Mouse (Mus musculus) B cell, adult 2 months (primary cell): Measurements from ENCODE around the gene Gm20425.

Source experiments
- DNase-seq, 2 experiments: peaks; one replicate each; pipeline ENCODE4 v3.0.0; 2022

The Gm20425 gene

GRCm38 (mm10) chr9:103230151-103230951 is at the start of gene Gm20425, which contains the start of gene Trf:
Gene Gm20425, minus strand, starts transcription at chr9:103230307.
Gene Trf, minus strand, starts transcription at chr9:103230444.
- DNase-seq = peak; percentile 21 to 31

- no peak for DNase-seq
Observed at GRCm38 (mm10) chr9:103276876-103277275, 46.8 kb upstream of the Gm20425 start.

DNA sequence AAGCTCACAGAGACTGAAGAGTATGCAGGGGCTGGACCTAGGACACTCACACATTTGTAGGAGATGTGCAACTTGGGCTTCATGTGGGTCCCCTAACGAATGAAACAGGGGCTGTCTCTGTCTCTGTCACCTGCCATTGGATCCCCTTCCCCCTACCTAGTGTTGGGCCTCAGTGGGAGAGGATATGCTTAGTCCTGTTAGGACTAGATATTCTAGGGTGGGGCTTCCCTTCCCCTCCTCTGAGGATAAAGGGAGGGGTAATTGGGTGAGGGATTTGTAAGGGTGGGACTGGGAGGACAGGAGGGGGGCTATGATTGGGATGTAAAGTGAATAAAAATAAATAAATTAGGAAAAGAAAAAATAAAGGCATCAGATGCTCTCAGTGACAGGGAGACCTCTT is 45.6 kb upstream of the Gm20425 start:
- no peak for DNase-seq

DNA sequence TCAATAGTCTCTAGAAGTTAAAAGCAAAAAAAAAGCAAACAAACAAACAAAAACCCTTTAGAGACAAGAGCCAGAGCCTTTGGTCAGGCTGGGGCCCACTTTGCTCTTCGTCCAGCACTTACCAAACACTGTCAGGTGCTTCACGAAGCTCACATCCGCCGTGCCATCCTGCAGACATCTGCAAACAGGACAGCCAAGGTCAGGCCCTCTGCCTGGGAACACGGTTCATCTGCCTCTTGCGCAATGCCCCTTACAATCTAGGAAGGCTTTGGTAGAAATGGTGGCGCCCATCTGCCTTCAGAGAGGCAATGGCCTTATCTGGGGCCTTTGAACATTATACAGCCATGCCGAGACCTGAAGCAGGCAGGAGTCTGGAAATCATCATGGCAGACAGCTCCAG is 44.7 kb upstream of the Gm20425 start:
- no peak for DNase-seq

DNA sequence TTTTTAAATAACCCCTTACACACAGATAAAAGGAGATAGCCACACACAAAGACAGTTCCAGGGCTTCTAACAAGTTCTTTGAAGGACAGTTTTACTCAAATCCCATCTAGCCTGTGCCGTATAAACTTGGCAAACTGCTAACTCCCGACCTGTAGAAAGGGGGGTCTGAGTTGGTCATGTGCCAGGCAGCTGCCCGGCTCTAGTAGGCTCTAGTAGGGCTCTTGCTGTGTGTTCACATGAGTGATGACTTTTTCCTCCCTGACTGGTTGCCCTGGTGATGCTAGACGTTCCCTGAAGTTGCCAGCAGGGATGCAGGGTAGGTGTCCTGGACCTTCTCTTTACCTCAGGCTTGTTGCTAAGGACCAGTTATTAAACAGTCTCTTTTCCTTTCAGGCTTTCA is 41.0 kb upstream of the Gm20425 start:
- DNase-seq = no peak

- no peak for DNase-seq
Observed at GRCm38 (mm10) chr9:103265778-103266177, 35.7 kb upstream of the Gm20425 start.

GRCm38 (mm10) chr9:103252906-103253305 is 22.8 kb upstream of the Gm20425 start:
- DNase-seq = no peak

DNA sequence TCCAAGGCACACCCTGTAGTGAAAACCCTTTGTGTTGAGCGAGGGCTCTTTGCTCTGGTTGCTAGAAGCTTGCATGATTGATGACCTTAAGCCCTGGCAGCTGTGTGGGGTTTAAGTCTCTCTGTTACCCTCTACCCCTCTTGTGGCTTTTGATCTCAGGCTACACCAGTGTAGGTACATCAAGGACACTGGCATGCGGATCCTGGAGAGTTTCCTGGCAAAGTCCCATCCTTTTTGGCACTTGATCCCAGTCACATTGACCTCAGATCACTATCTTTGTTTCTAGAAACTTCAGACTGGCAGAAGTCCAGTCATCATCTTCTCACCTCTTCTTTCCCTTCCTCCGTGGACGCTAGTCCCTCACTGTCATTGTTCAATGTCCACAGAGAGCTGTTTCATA is 18.5 kb upstream of the Gm20425 start:
- no peak for DNase-seq

DNA sequence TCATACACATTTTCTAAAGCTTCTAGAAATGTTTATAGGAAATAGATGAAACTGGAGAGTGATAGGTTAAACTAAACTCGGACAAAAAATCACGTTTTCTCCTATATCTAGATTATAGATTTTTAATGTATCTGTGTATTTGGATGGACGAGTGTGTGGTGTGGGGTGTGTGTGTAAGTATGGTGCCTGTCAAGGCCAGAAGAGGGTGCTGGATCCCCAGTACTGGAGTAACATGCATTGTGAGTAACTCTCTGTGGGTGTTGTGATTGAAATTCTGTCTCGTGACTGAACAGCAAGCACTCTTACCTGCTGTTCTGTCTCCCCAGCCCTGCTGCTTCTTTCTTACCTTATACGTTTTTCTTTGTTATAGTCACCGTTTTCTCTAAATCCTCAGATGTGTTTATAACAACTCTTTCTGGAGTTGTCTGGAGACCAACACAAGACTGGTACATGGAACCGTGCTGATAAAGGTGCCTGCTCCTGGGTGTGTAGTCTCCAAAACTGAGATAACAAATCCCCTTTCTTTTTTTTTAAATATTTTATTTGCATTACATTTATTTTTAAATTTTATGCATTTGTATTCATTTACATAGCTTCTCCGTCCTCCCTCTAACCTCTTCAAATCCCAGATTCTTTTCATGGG is 16.5 kb upstream of the Gm20425 start:
- no peak for DNase-seq

- DNase-seq = no peak
Observed at GRCm38 (mm10) chr9:103243640-103244039, 13.5 kb upstream of the Gm20425 start.

- no peak for DNase-seq
Observed at GRCm38 (mm10) chr9:103241206-103241605, 11.1 kb upstream of the Gm20425 start.

DNA sequence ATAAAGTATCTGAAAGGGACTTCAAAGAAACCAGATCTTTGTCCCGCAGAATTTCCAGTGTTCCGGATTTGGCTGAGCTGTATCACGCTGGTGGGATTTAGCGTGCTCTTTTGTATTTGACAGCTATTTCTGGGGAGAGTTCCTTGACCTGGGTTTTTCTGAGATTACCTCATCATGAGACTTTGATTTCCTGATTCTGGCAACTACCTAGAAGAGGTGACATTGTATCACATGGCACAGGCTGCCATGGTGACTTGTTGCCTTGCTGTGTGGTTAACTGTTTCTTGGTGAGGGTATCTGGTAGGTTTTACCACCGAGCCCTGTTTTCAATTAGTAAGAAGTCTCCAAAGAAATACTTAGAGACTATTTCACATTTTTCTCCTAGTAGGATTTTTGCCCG is 9.4 kb upstream of the Gm20425 start:
- DNase-seq = no peak

DNA sequence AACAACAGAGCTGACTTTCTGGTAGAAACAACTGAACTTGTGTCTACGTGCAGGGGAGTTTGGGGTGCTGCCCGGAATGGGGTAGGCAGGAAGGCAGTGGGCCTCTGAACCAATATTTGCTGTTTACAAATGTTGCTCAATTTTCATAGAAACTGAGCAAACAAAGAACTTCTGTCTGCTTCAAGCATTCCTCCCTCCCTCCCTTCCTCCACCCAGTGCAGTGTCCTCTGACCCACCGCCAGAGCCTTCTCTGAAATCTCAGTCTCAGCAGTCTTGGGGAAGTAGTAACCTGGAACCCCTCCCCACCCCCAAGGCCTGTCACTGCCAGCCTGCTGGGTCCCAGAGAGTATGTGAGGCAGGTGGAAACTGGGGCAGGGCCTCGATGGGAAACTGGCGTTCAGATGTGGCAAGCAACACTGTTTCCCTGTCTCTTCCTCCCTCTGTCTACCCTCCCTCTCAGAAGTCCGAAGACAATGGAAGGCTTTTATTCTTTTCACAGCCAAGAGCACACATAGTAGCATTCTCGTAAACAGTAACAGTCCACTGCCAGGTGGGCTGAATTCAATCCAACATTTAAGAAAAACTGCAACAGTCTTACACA is 4.6 kb upstream of the Gm20425 start:
- no peak for DNase-seq

DNA sequence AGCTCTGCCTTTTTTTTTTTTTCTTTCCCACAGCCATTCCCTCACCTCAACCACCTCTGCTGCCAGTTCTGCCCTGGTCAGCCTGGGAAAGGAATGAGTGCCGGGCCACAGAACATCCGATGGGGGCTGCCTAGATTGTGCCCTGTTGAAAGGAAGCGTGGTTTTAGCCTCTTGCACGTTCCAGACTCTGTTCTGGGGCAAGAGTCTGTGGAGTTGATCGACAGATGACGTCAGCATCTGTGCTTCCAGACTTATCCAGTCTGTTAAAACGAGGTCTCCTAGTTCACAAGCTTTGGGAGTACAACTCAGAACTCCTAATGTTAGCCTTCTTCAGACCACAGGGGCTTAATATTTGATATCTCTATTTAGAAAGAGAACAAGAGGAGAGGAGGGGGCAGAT is 4.0 kb upstream of the Gm20425 start:
- DNase-seq = no peak

- no peak for DNase-seq
Observed at GRCm38 (mm10) chr9:103233006-103233395, 2.9 kb upstream of the Gm20425 start.

DNA sequence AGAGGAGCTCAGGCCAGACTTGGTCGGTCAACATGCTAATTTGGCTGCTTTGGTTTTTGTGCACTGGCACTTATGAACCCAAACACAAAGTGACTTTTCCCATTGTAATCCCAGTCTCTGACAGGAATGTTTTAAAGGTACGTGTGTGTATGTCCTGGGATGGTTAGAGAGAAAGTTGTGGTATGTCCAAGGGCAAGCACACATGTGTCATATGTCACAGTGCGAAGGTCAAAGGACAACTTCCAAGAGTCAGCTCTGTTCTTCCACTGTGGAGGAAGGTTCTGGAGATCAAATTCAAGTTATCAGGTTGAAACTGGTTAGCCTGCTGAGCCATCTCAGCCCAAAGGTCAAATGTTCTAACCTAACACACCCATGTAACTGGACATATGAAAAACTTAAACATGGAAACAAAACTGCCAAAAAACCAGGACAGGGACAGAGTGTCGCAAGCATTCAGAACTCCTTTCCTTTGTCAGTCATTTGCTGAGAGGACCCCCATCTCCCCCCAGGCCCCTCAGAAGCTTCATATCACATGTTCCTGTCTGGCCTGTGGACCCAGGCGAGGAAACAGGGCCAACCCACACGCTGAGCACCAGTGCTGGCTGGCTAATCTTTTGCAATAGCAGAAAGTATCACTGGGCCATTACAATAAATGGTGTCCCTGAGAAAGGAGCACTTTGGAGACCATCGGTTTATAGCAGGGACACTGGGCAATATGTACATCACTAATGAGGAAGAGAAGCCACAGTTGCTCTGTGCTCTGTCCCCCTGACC is 2.3 kb upstream of the Gm20425 start:
- no peak for DNase-seq

DNA sequence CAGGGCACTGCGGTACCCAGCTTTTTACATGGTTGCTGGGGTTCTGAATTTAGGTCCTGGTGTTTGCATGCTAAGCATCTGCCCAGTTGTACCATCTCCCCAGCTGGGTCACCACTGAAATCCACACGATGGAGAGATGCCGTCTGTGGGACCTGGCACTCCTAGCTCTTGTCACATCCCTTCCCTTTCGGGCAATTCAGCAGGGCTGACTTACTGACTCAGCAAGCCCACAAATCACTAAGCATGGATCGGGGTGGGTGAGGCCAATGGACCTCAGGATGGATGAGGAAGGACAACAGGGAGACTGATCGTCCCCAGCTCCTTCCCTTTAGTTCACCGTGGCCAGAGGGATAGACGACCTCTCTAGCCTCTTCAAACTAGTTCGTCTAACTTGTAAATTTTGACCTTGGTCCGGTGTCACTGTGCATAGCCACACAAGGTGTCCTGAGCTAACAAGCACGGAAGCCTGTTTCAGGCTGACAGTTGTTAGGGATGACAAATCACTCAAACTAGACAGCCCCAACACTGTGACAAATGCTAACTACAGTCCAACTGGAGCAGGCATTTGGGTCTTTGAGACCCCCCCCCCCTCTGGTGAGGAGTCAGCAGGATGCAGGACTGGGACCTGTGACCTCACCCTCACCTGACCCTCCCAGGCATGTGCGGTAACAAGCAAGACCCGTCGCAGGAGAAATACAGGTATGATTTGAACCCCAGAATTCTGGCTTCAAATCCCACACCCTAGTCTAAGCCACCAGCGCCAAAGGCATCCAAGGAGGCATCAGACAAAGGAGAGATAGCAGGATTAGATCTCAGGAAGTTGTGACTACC is 855 bp downstream of the Gm20425 start:
- no peak for DNase-seq

- no peak for DNase-seq
Observed at GRCm38 (mm10) chr9:103228370-103229003, 1.6 kb downstream of the Gm20425 start.

GRCm38 (mm10) chr9:103227760-103228159 is 2.3 kb downstream of the Gm20425 start:
- DNase-seq = no peak

DNA sequence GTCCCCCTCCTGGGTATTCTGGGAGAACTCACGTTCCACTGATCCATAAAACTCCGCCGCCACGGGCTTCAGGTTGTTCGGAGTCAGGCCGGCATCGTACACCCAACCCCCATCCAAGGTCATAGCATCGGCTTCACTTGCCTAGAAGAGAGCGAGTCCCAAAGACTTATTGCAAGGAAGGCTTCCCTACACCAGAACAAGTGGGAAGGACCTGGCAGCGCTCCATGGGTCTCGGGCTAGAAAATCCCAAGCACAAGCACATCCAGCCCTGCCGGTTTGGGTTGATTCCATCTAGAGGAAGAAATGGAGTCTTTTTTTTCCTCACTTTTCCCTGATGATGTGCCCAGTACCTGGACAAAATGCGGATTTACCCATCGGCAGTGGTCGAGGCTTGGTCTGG is 3.3 kb downstream of the Gm20425 start:
- DNase-seq = no peak

- DNase-seq = peak; percentile 40 to 46
Observed at GRCm38 (mm10) chr9:103225464-103225863, 4.6 kb downstream of the Gm20425 start.

DNA sequence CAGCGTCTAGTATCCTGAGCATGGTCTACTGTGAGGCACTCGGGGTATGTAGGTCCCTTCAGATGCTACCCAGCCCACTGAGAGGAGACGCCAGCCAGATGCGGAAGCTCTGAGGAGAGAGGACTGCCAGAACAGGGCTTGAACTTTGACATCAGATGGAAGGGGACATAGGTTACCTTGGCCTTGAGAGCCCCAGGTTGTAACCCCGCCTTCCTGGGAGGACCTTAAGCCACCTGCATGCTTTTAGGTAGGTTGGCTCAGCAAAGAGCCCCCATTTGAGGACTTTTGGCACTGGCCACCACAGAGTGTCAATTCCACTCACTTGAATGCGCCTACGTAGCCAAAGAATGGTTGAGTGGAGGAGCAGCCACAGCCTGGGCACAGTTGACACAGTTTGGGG is 5.4 kb downstream of the Gm20425 start:
- no peak for DNase-seq
